Mouse (Mus musculus): ENCODE measurements around the gene Lcmt1. TPM values are rescaled to one million over a fixed set of nuclear protein-coding genes. Genes with fewer than 3 reads are reported as not detected.

Gene Lcmt1
- polyA plus RNA-seq, 1 experiment: 23.0 TPM

DNA sequence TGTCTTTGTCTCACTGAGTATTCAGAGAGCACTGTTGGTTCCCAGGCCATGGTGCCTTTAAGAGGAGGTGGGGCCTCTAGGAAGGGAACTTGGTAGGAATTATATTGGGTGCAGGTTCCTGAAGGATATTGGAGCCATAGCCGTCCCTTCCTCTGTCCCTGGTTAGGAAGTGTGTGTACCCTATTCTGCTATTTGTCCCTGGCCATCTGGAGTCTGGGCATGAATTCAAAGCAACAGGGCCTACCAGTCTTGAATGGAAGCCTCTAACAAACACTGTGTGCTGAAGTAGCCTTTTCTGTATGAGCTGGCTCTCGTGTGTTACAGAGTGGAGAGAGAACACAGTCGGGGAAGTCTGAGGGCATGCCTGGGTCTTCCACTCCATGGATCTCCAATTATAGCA, 42.6 kb downstream of the Lcmt1 start:
- WGBS: 78% methylated on average over 3 of the region's 3 CpGs

GRCm38 (mm10) chr7:123416803-123417202, 47.2 kb downstream of the Lcmt1 start:
- H3K4me1 ChIP-seq (ENCODE audit: control insufficient read depth, insufficient read depth, low read length): no peaks in the 10 kb centered on the region
- H3K4me3 ChIP-seq (replicated peaks; ENCODE audit: control insufficient read depth, low read depth, low read length): no peak overlapping the region
- TF ChIP-seq CTCF (IDR thresholded peaks at IDR 0.05; ENCODE audit: control insufficient read depth, insufficient read depth, low read length) (no peak), POLR2A (IDR thresholded peaks at IDR 0.05; ENCODE audit: borderline replicate concordance, control insufficient read depth, low read depth, low read length) (no peak)
- H3K27ac ChIP-seq (ENCODE audit: control insufficient read depth, insufficient read depth, low read depth, low read length, poor library complexity): no peak overlapping the region
- 87% methylated on average over 4 of the region's 4 CpGs for WGBS

More for the DNA sequence above, 42.6 kb downstream of the Lcmt1 start:
- no peak overlapping the region for H3K4me3 ChIP-seq (replicated peaks; ENCODE audit: control insufficient read depth, low read depth, low read length)
- no peak for TF ChIP-seq POLR2A (IDR thresholded peaks at IDR 0.05; ENCODE audit: borderline replicate concordance, control insufficient read depth, low read depth, low read length)
- no peak for TF ChIP-seq CTCF (IDR thresholded peaks at IDR 0.05; ENCODE audit: control insufficient read depth, insufficient read depth, low read length)
- no peaks in the 10 kb centered on the region for H3K4me1 ChIP-seq (ENCODE audit: control insufficient read depth, insufficient read depth, low read length)
- H3K27ac ChIP-seq (ENCODE audit: control insufficient read depth, insufficient read depth, low read depth, low read length, poor library complexity): no peak overlapping the region

GRCm38 (mm10) chr7:123417661-123418060, 48.1 kb downstream of the Lcmt1 start:
- Histone ChIP-seq H3K27ac (ENCODE audit: control insufficient read depth, insufficient read depth, low read depth, low read length, poor library complexity) (no peak overlapping the region), H3K4me1 (ENCODE audit: control insufficient read depth, insufficient read depth, low read length) (no peaks in the 10 kb centered on the region), H3K4me3 (replicated peaks; ENCODE audit: control insufficient read depth, low read depth, low read length) (no peak overlapping the region)
- WGBS: 97% methylated on average over 3 of the region's 3 CpGs
- no peak for TF ChIP-seq POLR2A (IDR thresholded peaks at IDR 0.05; ENCODE audit: borderline replicate concordance, control insufficient read depth, low read depth, low read length)
- no peak for TF ChIP-seq CTCF (IDR thresholded peaks at IDR 0.05; ENCODE audit: control insufficient read depth, insufficient read depth, low read length)

DNA sequence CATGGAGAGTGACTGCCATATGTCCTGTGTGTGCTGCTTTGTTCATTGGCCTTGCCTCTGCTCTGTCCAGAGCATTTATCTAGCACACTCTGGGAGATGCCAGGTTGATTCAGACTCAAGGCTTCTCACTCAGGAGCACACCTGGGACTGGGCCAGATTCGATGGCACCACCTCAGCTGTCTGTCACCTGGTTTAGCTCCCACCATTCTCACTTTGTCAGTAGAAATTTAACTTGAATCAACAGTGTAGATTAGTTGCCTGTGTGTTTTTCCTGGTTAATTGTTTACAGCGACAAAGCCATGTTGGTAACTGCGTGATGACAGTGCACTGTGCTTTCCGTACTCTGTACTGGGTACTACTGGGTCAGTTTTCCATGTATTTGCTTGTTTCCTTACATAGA, 50.4 kb downstream of the Lcmt1 start:
- H3K27ac ChIP-seq (ENCODE audit: control insufficient read depth, insufficient read depth, low read depth, low read length, poor library complexity): no peak overlapping the region
- H3K4me3 ChIP-seq (replicated peaks; ENCODE audit: control insufficient read depth, low read depth, low read length): no peak overlapping the region
- TF ChIP-seq CTCF (IDR thresholded peaks at IDR 0.05; ENCODE audit: control insufficient read depth, insufficient read depth, low read length) (no peak), POLR2A (IDR thresholded peaks at IDR 0.05; ENCODE audit: borderline replicate concordance, control insufficient read depth, low read depth, low read length) (no peak)
- 89% methylated on average over 4 of the region's 4 CpGs for WGBS
- no peaks in the 10 kb centered on the region for H3K4me1 ChIP-seq (ENCODE audit: control insufficient read depth, insufficient read depth, low read length)

DNA sequence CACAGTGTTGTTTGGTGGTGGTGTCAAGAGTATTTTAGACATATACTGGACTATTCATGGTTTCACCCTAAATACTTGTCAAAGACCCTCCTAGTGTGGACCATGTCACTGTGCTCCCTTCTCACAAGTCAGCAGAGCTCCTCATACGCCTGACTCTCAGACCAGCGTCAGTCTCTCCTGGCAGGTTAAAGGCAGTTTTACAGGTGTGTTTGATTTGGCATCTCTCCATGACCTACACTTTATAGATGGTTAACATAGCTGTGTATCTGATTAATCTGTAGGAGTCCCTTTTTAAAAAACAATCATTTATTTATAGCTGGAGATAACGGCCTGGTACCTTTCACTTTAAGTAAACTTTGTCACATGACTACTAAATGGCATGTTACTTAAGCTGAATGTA, 52.4 kb downstream of the Lcmt1 start:
- Histone ChIP-seq H3K27ac (ENCODE audit: control insufficient read depth, insufficient read depth, low read depth, low read length, poor library complexity) (no peak overlapping the region), H3K4me1 (ENCODE audit: control insufficient read depth, insufficient read depth, low read length) (no peaks in the 10 kb centered on the region), H3K4me3 (replicated peaks; ENCODE audit: control insufficient read depth, low read depth, low read length) (no peak overlapping the region)
- TF ChIP-seq POLR2A (IDR thresholded peaks at IDR 0.05; ENCODE audit: borderline replicate concordance, control insufficient read depth, low read depth, low read length) (no peak), CTCF (IDR thresholded peaks at IDR 0.05; ENCODE audit: control insufficient read depth, insufficient read depth, low read length) (no peak)
- 88% methylated on average over 3 of the region's 3 CpGs for WGBS

- Histone ChIP-seq H3K4me3 (replicated peaks; ENCODE audit: control insufficient read depth, low read depth, low read length) (no peak overlapping the region), H3K27ac (ENCODE audit: control insufficient read depth, insufficient read depth, low read depth, low read length, poor library complexity) (no peak overlapping the region), H3K4me1 (ENCODE audit: control insufficient read depth, insufficient read depth, low read length) (no peaks in the 10 kb centered on the region; the same call in 1 of the 2 replicates)
- TF ChIP-seq CTCF (IDR thresholded peaks at IDR 0.05; ENCODE audit: control insufficient read depth, insufficient read depth, low read length): no peak
- no peak for TF ChIP-seq POLR2A (IDR thresholded peaks at IDR 0.05; ENCODE audit: borderline replicate concordance, control insufficient read depth, low read depth, low read length)
- 91% methylated on average over 6 of the region's 6 CpGs for WGBS
These were observed 54.7 kb downstream of the Lcmt1 start for GRCm38 (mm10) chr7:123424281-123424680.

DNA sequence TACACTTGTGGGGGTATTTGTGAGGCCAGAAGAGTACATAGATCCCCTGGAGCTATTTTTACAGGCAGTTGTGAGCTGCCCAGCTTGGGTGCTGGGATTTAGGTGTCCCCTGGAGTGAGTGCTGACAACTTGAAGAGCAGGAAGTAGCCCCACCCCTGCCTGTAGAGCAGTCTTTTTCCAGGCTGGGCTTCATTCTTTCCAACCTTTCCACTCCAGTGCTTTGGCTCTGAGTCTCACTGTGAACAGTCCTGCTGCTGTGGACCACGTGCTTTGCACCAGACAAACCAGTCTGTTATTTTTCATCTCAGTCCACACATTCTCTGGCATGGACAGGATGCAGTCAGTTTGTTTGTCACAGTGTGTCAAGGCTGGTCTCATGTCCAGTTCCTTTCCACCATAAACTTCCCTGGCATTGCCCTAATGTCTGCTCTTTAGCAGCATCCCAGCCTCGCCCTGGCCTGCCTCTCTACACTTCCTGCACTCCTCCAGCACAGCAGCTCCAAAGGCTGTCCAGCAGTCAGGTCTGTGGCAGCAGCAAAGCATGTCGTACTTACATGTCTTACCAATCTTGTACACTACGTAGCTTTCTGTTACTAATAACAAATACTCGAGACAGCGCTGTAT, 55.7 kb downstream of the Lcmt1 start:
- TF ChIP-seq POLR2A (IDR thresholded peaks at IDR 0.05; ENCODE audit: borderline replicate concordance, control insufficient read depth, low read depth, low read length): no peak
- TF ChIP-seq CTCF (IDR thresholded peaks at IDR 0.05; ENCODE audit: control insufficient read depth, insufficient read depth, low read length): no peak
- Histone ChIP-seq H3K4me3 (replicated peaks; ENCODE audit: control insufficient read depth, low read depth, low read length) (no peak overlapping the region), H3K27ac (ENCODE audit: control insufficient read depth, insufficient read depth, low read depth, low read length, poor library complexity) (no peak overlapping the region), H3K4me1 (ENCODE audit: control insufficient read depth, insufficient read depth, low read length) (peaks cover 2% of the 10 kb centered on the region; the same call in 1 of the 2 replicates)
- WGBS: 87% methylated on average over 6 of the region's 6 CpGs

- Histone ChIP-seq H3K27ac (ENCODE audit: control insufficient read depth, insufficient read depth, low read depth, low read length, poor library complexity) (peak overlapping the region; percentile 84), H3K4me3 (replicated peaks; ENCODE audit: control insufficient read depth, low read depth, low read length) (no peak overlapping the region), H3K4me1 (ENCODE audit: control insufficient read depth, insufficient read depth, low read length) (peaks cover 2% of the 10 kb centered on the region; the same call in 1 of the 2 replicates)
- WGBS: 39% methylated on average over 8 of the region's 8 CpGs
- no peak for TF ChIP-seq CTCF (IDR thresholded peaks at IDR 0.05; ENCODE audit: control insufficient read depth, insufficient read depth, low read length)
- no peak for TF ChIP-seq POLR2A (IDR thresholded peaks at IDR 0.05; ENCODE audit: borderline replicate concordance, control insufficient read depth, low read depth, low read length)
These were observed 60.2 kb downstream of the Lcmt1 start for GRCm38 (mm10) chr7:123429624-123430410.
